Mouse (Mus musculus) hindbrain, embryonic 11.5 days (tissue): ENCODE results near the gene Mapkbp1. TPM values are rescaled to one million over a fixed set of nuclear protein-coding genes. Genes with fewer than 3 reads are reported as not detected.

Experiments
- ATAC-seq: fragments of 200-750 bp; cut with Nextera tagmentation; 2 replicates; pipeline ENCODE4 v1.8.0; 2017; ENCODE audit warnings: mild to moderate bottlenecking, moderate TSS enrichment, moderate library complexity; ENCODE audit not compliant: low FRiP score
- DNase-seq: peaks from one replicate; pipeline ENCODE4 v3.0.0-alpha.2; 2015; ENCODE audit warnings: low spot score
- H3K27ac ChIP-seq: fragments of 300-500 bp; sonication (generic); 2 replicates; pipeline ENCODE4 v1.5.1; 2014; ENCODE audit warnings: mild to moderate bottlenecking, low read depth, low read length
- H3K27me3 ChIP-seq: fragments of 300-500 bp; sonication (generic); 2 replicates; pipeline ENCODE4 v1.6.1; 2014; ENCODE audit warnings: mild to moderate bottlenecking, low read length, moderate library complexity, mixed read lengths; ENCODE audit not compliant: control insufficient read depth, insufficient read depth
- H3K36me3 ChIP-seq: fragments of 300-500 bp; sonication (generic); 2 replicates; pipeline ENCODE4 v1.6.1; 2014; ENCODE audit warnings: mild to moderate bottlenecking, low read length, moderate library complexity, mixed read lengths; ENCODE audit not compliant: control insufficient read depth, insufficient read depth
- H3K4me1 ChIP-seq: fragments of 300-500 bp; sonication (generic); replicated peaks from 2 replicates; pipeline ENCODE4 v1.6.1; 2014; ENCODE audit warnings: low read length, mixed read lengths; ENCODE audit not compliant: control insufficient read depth, insufficient read depth
- H3K4me2 ChIP-seq: fragments of 300-500 bp; sonication (generic); replicated peaks from 2 replicates; pipeline ENCODE4 v1.6.1; 2014; ENCODE audit warnings: mild to moderate bottlenecking, low read depth, low read length
- H3K4me3 ChIP-seq: fragments of 300-500 bp; sonication (generic); 2 replicates; pipeline ENCODE4 v1.5.1; 2014; ENCODE audit warnings: low read depth, low read length
- H3K9ac ChIP-seq: fragments of 300-500 bp; sonication (generic); 2 replicates; pipeline ENCODE4 v1.6.1; 2014; ENCODE audit warnings: low read depth, low read length
- H3K9me3 ChIP-seq: fragments of 300-500 bp; sonication (generic); 2 replicates; pipeline ENCODE4 v1.6.1; 2016; ENCODE audit warnings: low read length; ENCODE audit not compliant: control insufficient read depth
- WGBS: fragments of 180-500 bp; shearing (Covaris S2); extraction: QIAGEN DNeasy Blood & Tissue Kit; methylation state at CpG from one replicate; pipeline ENCODE4 v1.1.7; 2014; 5-methylcytosine and 5-hydroxymethylcytosine counted together
- polyA plus RNA-seq: library from polyadenylated mRNA; unstranded; fragments of >200 nt; fragmentation: Nextera tagmentation; extraction: Ambion mirVana; gene quantifications from 2 replicates; pipeline ENCODE4 v1.2.1, GENCODE M21; 2014

The Mapkbp1 gene
- polyA plus RNA-seq, 1 experiment from 2014 or later, result 4.4 TPM

- no peak for ATAC-seq
- Histone ChIP-seq H3K4me2 (no peak overlapping the region), H3K36me3 (no peaks in the 10 kb centered on the region), H3K27ac (no peak overlapping the region), H3K4me3 (no peak overlapping the region), H3K27me3 (no peaks in the 10 kb centered on the region), H3K9ac (no peak overlapping the region), H3K4me1 (no peaks in the 10 kb centered on the region), H3K9me3 (no peaks in the 10 kb centered on the region)
- DNase-seq, result no peak
- 78% methylated on average over 3 of the region's 3 CpGs for WGBS
Measured at GRCm38 (mm10) chr2:120000882-120001584, 28.5 kb downstream of the Mapkbp1 start.

GRCm38 (mm10) chr2:120001956-120002355 is 29.5 kb downstream of the Mapkbp1 start:
- Histone ChIP-seq H3K4me1 (no peaks in the 10 kb centered on the region), H3K9ac (no peak overlapping the region), H3K27me3 (no peaks in the 10 kb centered on the region), H3K27ac (no peak overlapping the region), H3K36me3 (no peaks in the 10 kb centered on the region), H3K9me3 (no peaks in the 10 kb centered on the region), H3K4me2 (no peak overlapping the region), H3K4me3 (no peak overlapping the region)
- no peak for DNase-seq
- ATAC-seq, result no peak
- WGBS, result 70% methylated on average over 4 of the region's 4 CpGs

GRCm38 (mm10) chr2:120003970-120004369 is 31.5 kb downstream of the Mapkbp1 start:
- no peak for ATAC-seq
- WGBS, result 89% methylated on average over 2 of the region's 2 CpGs

GRCm38 (mm10) chr2:120006696-120007095 is 34.2 kb downstream of the Mapkbp1 start:
- Histone ChIP-seq H3K27me3 (no peaks in the 10 kb centered on the region), H3K9ac (no peak overlapping the region), H3K4me2 (no peak overlapping the region), H3K27ac (no peak overlapping the region), H3K4me3 (no peak overlapping the region), H3K4me1 (no peaks in the 10 kb centered on the region), H3K9me3 (no peaks in the 10 kb centered on the region), H3K36me3 (no peaks in the 10 kb centered on the region)
- DNase-seq, result no peak
- 95% methylated on average over 7 of the region's 7 CpGs for WGBS
- no peak for ATAC-seq

More at GRCm38 (mm10) chr2:120003970-120004369, 31.5 kb downstream of the Mapkbp1 start:
- Histone ChIP-seq H3K9ac (no peak overlapping the region), H3K4me1 (no peaks in the 10 kb centered on the region), H3K36me3 (no peaks in the 10 kb centered on the region), H3K9me3 (no peaks in the 10 kb centered on the region), H3K27me3 (no peaks in the 10 kb centered on the region), H3K27ac (no peak overlapping the region), H3K4me2 (no peak overlapping the region), H3K4me3 (no peak overlapping the region)
- no peak for DNase-seq

GRCm38 (mm10) chr2:120007680-120008210 is 35.2 kb downstream of the Mapkbp1 start:
- H3K9ac ChIP-seq, result no peak overlapping the region
- no peaks in the 10 kb centered on the region for H3K4me1 ChIP-seq
- H3K27ac ChIP-seq, result no peak overlapping the region
- H3K36me3 ChIP-seq, result no peaks in the 10 kb centered on the region
- H3K27me3 ChIP-seq, result no peaks in the 10 kb centered on the region
- H3K9me3 ChIP-seq, result no peaks in the 10 kb centered on the region
- no peak overlapping the region for H3K4me2 ChIP-seq
- H3K4me3 ChIP-seq, result no peak overlapping the region
- no peak for ATAC-seq
- no peak for DNase-seq
- 90% methylated on average over 4 of the region's 4 CpGs for WGBS

DNA sequence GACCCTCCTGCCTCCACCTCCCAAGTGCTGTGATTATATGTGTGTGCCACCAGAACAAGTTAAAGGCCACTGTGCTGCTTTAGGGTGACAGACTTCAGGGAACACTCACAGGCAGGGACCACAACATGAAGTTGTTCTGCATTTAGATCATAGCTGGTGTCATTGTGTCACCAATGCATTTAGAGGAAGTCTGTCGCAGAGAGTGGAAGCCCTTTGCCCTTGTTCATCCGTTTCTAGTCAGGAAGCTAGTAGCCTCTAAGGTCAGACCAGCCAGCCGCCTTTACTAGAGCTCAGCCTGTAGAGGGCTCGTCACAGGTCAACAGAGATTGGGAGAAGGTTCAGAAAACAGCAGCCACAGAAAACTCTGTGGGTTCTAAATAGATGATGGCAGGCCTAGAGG is 36.2 kb downstream of the Mapkbp1 start:
- H3K4me1 ChIP-seq, result no peaks in the 10 kb centered on the region
- H3K27me3 ChIP-seq, result no peaks in the 10 kb centered on the region
- no peak overlapping the region for H3K4me2 ChIP-seq
- DNase-seq, result no peak
- no peaks in the 10 kb centered on the region for H3K36me3 ChIP-seq
- WGBS, result 70% methylated on average over 4 of the region's 4 CpGs
- H3K9me3 ChIP-seq, result no peaks in the 10 kb centered on the region
- no peak overlapping the region for H3K9ac ChIP-seq
- no peak for ATAC-seq
- no peak overlapping the region for H3K27ac ChIP-seq
- no peak overlapping the region for H3K4me3 ChIP-seq

DNA sequence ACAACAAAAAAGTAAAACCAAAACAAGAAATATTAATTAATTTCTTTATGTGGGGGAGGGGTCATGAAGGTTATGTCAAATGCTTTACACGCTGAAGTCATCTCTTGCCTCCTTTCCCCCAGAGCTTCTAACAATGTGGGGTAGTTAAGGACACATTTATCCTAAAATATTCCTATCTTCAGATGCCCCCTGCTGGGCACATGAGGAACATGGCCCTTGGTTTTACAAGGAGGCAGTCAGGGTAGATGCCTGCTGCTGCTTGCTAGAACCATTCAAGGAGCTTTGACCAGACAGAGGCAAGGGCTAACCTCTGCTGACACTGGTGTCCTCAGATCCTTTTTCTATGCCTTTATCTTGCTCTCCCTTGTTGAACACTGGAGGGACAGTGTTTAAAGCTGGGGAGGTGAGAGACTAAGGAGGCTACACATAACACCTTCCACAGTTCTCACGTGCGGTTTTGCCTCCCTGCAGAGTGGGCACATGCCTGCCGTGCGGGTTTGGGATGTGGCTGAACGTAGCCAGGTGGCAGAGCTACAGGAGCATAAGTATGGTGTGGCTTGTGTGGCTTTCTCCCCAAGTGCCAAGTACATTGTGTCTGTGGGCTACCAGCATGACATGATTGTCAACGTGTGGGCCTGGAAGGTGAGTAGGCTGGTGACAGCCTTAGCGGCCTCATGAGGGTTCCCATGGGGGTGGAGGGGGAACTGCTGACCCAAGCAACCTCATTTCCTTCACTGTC is 39.1 kb downstream of the Mapkbp1 start:
- Histone ChIP-seq H3K4me3 (no peak overlapping the region), H3K9ac (no peak overlapping the region), H3K36me3 (no peaks in the 10 kb centered on the region), H3K9me3 (no peaks in the 10 kb centered on the region), H3K4me1 (no peaks in the 10 kb centered on the region), H3K27me3 (no peaks in the 10 kb centered on the region), H3K4me2 (no peak overlapping the region), H3K27ac (no peak overlapping the region)
- DNase-seq, result peak; percentile 72
- WGBS, result 84% methylated on average over 8 of the region's 8 CpGs
- no peak for ATAC-seq

DNA sequence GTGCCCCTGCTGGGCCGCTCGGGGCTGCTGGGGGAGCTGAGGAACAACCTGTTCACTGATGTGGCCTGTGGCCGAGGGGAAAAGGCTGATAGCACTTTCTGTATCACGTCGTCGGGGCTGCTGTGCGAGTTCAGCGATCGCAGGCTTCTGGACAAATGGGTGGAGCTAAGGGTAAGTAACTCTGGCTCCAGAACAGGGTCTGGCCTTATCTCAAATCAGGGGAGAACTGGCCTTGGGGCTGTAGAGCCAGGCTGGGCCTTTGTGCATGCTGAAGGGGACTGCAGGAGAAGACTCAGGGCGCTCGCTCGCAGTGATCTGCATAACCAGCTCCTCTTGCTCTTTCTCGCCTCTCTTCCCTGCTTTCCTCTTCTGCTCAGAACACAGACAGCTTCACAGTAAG is 40.4 kb downstream of the Mapkbp1 start:
- H3K27me3 ChIP-seq, result no peaks in the 10 kb centered on the region
- no peaks in the 10 kb centered on the region for H3K4me1 ChIP-seq
- ATAC-seq, result no peak
- no peaks in the 10 kb centered on the region for H3K9me3 ChIP-seq
- no peak overlapping the region for H3K9ac ChIP-seq
- H3K4me3 ChIP-seq, result no peak overlapping the region
- no peak for DNase-seq
- H3K4me2 ChIP-seq, result no peak overlapping the region
- 87% methylated on average over 13 of the region's 13 CpGs for WGBS
- H3K27ac ChIP-seq, result no peak overlapping the region
- H3K36me3 ChIP-seq, result no peaks in the 10 kb centered on the region
